Mouse (Mus musculus) embryonic facial prominence, embryonic 12.5 days (tissue): ENCODE measurements around the gene Trp53inp2. TPM values are rescaled to one million over a fixed set of nuclear protein-coding genes. Genes with fewer than 3 reads are reported as not detected.

Experiments used
- microRNA counts: library from miRNA; unstranded; fragments of <30 nt; microRNA quantifications from one replicate; lab custom pipeline; 2017
- microRNA-seq: library from miRNA; unstranded; fragments of <30 nt; microRNA quantifications from one replicate; pipeline ENCODE4, GENCODE M21; 2017
- polyA plus RNA-seq: library from polyadenylated mRNA; unstranded; fragments of >200 nt; fragmentation: Nextera tagmentation; extraction: Ambion mirVana; gene quantifications from 2 replicates; pipeline ENCODE4 v1.2.1, GENCODE M21; 2016

The Trp53inp2 gene
- polyA plus RNA-seq, 1 experiment from 2014 or later = 31.4 TPM

MicroRNA genes within 50 kb of the gene (microRNA counts, 519-probe panel; counts per million panel counts)
- microRNA mmu-miR-695 (lab: Ali Mortazavi, UCI) = 460 counts per million, percentile 65 among the panel's probes with 10 or more counts

Small RNAs within 50 kb of the gene (microRNA-seq; reads per million reads assigned to microRNA genes)
- not detected for gene Mir695

Other genes with a start within 250 kb of the Trp53inp2 start
- gene Itch, start 247.6 kb upstream of the Trp53inp2 start, polyA plus RNA-seq = 67.0 and 74.0 TPM in 2 replicates
- 435 and 454 TPM in 2 replicates for gene Dynlrb1, start 144.5 kb upstream of the Trp53inp2 start, polyA plus RNA-seq
- 232 and 241 TPM in 2 replicates for gene Map1lc3a, start 104.8 kb upstream of the Trp53inp2 start, polyA plus RNA-seq
- 45.1 and 46.1 TPM in 2 replicates for gene Pigu, start 23.6 kb upstream of the Trp53inp2 start, polyA plus RNA-seq
- 27.3 and 28.2 TPM in 2 replicates for gene Ncoa6, start 92.8 kb downstream of the Trp53inp2 start, polyA plus RNA-seq
- gene Acss2, start 136.9 kb downstream of the Trp53inp2 start, polyA plus RNA-seq = 14.4 and 15.5 TPM in 2 replicates
- 11.4 and 13.8 TPM in 2 replicates for gene Ggt7, start 137.2 kb downstream of the Trp53inp2 start, polyA plus RNA-seq
- gene Gss, start 211.8 kb downstream of the Trp53inp2 start, polyA plus RNA-seq = 28.0 and 28.9 TPM in 2 replicates
- 1.3 and 1.4 TPM in 2 replicates for gene Myh7b, start 230.2 kb downstream of the Trp53inp2 start, polyA plus RNA-seq